Mouse (Mus musculus) urinary bladder, postnatal 36 days (tissue): ENCODE measurements around the gene Cdkal1.

Experiments
- DNase-seq, 2 experiments: peaks; one replicate each; pipeline ENCODE4 v3.0.0; 2022; ENCODE audit warnings: low spot score in 2 of 2, mixed read lengths in 1 of 2

The Cdkal1 gene

GRCm38 (mm10) chr13:29581762-29582700 lies 273.4 kb downstream of the Cdkal1 start:
- DNase-seq, result no peak

GRCm38 (mm10) chr13:29580780-29581179 lies 274.7 kb downstream of the Cdkal1 start:
- no peak for DNase-seq

GRCm38 (mm10) chr13:29580009-29580408 lies 275.5 kb downstream of the Cdkal1 start:
- no peak for DNase-seq

- no peak for DNase-seq
Measured at GRCm38 (mm10) chr13:29578621-29579020, 276.9 kb downstream of the Cdkal1 start.

GRCm38 (mm10) chr13:29574784-29575183 lies 280.7 kb downstream of the Cdkal1 start:
- DNase-seq, result no peak

- DNase-seq, result no peak
Measured at GRCm38 (mm10) chr13:29572477-29572876, 283.0 kb downstream of the Cdkal1 start.

- no peak for DNase-seq
Measured at GRCm38 (mm10) chr13:29565710-29566109, 289.8 kb downstream of the Cdkal1 start.

- DNase-seq, result no peak
Measured at GRCm38 (mm10) chr13:29559188-29559587, 296.3 kb downstream of the Cdkal1 start.

- DNase-seq, result no peak
Measured at GRCm38 (mm10) chr13:29555160-29555785, 300.2 kb downstream of the Cdkal1 start.

- no peak for DNase-seq
Measured at GRCm38 (mm10) chr13:29553792-29554191, 301.7 kb downstream of the Cdkal1 start.

GRCm38 (mm10) chr13:29552322-29552870 lies 303.1 kb downstream of the Cdkal1 start:
- DNase-seq, result no peak

GRCm38 (mm10) chr13:29550886-29551285 lies 304.6 kb downstream of the Cdkal1 start:
- no peak for DNase-seq

GRCm38 (mm10) chr13:29550203-29550602 lies 305.3 kb downstream of the Cdkal1 start:
- DNase-seq, result no peak

- no peak for DNase-seq
Measured at GRCm38 (mm10) chr13:29549761-29550160, 305.7 kb downstream of the Cdkal1 start.

GRCm38 (mm10) chr13:29537906-29538305 lies 317.6 kb downstream of the Cdkal1 start:
- no peak for DNase-seq

- no peak for DNase-seq
Measured at GRCm38 (mm10) chr13:29533586-29533985, 321.9 kb downstream of the Cdkal1 start.

GRCm38 (mm10) chr13:29528344-29528743 lies 327.1 kb downstream of the Cdkal1 start:
- DNase-seq, result no peak

GRCm38 (mm10) chr13:29521321-29521720 lies 334.2 kb downstream of the Cdkal1 start:
- no peak for DNase-seq

- DNase-seq, result no peak
Measured at GRCm38 (mm10) chr13:29514071-29514470, 341.4 kb downstream of the Cdkal1 start.

GRCm38 (mm10) chr13:29504861-29505568 lies 350.5 kb downstream of the Cdkal1 start:
- DNase-seq, result peak in 1 of 2 experiments; percentile 16

GRCm38 (mm10) chr13:29503147-29504044 lies 352.1 kb downstream of the Cdkal1 start:
- DNase-seq, result no peak
